Mouse (Mus musculus): ENCODE results near the gene Fnbp1. TPM values are rescaled to one million over a fixed set of nuclear protein-coding genes. Genes with fewer than 3 reads are reported as not detected.

The Fnbp1 gene
- total RNA-seq, 2 experiments from 2014 or later = 7.9 to 13.2 TPM

DNA sequence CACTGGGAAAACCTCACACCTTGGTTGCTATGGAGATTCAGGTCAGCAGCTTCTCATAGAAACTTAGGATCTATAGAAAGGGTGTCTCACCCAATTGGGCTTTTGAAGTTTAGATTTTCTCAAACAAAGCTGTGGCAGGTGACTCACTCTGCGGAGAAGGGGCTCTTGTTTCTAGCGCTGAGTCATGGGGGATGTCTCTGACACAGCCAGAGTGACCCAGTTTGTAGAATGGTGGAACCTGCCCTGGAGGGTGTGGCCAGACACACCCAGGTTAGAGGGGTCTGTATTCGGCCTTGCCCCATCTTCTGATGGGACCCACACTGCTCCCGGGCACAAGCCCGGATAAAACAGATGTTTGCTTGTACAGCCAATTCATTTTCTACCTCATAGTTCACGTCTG lies 98.9 kb downstream of the Fnbp1 start:
- TF ChIP-seq CTCF (IDR thresholded peaks at IDR 0.05) = no peak
- no peak for DNase-seq
- intact Hi-C loops (cut with DNase I) = no loop called here
- Histone ChIP-seq H3K4me3 (no peak overlapping the region), H3K27ac (no peak overlapping the region)

GRCm38 (mm10) chr2:31041386-31041785 lies 100.4 kb downstream of the Fnbp1 start:
- Histone ChIP-seq H3K4me3 (no peak overlapping the region), H3K27ac (no peak overlapping the region)
- TF ChIP-seq CTCF (IDR thresholded peaks at IDR 0.05) = no peak
- intact Hi-C loops (cut with DNase I) = no loop called here
- DNase-seq = no peak

- intact Hi-C loops (cut with DNase I) = no loop called here
- no peak for TF ChIP-seq CTCF (IDR thresholded peaks at IDR 0.05)
- Histone ChIP-seq H3K4me3 (no peak overlapping the region), H3K27ac (no peak overlapping the region)
- no peak for DNase-seq
These were observed 101.3 kb downstream of the Fnbp1 start for GRCm38 (mm10) chr2:31040487-31040886.

DNA sequence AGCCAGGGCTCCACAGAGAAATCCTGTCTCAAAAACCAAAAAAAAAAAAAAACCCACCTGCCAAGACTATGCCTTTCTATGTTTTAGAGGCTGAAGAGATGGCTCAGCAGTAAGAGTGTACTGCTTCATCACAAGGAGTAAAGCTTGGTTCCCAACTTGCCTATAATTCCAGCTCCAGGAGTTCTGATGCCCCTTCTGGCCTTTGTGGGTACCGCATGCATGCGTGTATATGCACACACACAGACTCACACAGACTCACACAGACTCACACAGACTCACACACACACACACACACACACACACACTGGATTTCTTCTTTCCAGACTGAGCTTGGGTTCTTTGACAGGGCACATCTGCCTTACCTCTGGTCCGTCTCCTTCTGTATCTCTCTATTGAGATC lies 101.8 kb downstream of the Fnbp1 start:
- intact Hi-C loops (cut with DNase I) = no loop called here
- DNase-seq = no peak
- Histone ChIP-seq H3K27ac (no peak overlapping the region), H3K4me3 (no peak overlapping the region)
- TF ChIP-seq CTCF (IDR thresholded peaks at IDR 0.05) = no peak

DNA sequence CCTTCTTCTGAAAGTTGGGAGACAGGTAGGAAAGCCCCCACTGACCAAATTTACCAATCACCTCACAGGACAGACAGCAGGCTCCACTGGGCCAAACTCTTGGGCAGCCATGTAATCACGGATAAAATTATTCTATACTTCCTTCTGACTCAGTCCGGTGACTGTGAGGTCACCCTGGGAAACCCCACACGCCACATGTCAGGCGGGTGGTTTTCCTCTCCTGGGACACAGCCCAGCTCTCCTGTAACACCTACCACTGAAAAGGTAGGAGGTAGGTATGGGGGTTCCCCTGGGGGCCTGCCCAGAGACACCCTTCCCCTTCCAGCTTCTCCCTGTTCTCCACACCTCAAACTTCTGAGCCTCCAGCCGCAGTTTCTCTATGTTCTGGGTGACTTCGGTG lies 105.0 kb downstream of the Fnbp1 start:
- no peak overlapping the region for H3K4me3 ChIP-seq
- intact Hi-C loops (cut with DNase I) = no loop called here
- TF ChIP-seq CTCF (IDR thresholded peaks at IDR 0.05) = no peak
- DNase-seq = no peak
- H3K27ac ChIP-seq = no peak overlapping the region

DNA sequence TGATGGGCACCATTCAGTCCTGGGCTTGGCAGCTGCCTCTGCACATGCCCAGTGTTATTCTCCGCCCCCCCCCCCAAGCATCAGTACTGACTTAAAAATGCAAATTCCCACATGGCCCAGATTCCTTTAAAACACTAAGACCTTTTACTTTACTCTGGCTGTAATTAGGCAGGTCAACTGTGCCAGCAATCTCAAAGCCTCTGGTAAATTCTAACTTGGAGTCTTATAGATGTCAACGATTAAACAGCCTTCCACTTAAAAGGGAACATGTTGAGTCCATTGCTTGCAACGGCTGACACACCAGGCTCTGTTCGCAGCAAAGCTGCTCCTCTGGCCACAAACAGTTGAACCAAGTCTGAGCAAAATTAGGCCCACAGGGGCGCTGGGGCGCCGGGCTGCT lies 109.8 kb downstream of the Fnbp1 start:
- no peak for DNase-seq
- no peak overlapping the region for H3K27ac ChIP-seq
- intact Hi-C loops (cut with DNase I) = no loop called here
- H3K4me3 ChIP-seq = no peak overlapping the region
- no peak for TF ChIP-seq CTCF (IDR thresholded peaks at IDR 0.05)

DNA sequence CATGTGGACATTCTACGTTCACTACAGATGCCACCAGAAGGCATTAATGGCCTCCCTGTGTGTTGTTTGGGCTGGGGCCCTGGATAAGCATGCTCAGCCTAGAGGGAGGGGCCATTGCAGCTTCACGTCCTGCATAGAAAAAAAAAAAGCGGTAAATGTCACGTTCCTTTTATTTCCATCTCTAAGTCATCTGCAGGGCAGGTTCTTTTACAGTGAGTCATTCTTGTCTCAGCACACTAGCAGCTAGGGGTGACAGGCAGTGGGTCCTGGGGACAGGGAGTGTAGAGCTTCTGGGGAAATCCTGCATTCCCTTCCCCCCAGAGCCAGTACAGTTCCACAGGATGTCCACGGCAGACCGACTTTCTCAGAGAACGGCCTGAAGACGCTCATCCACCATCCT lies 115.2 kb downstream of the Fnbp1 start:
- no peak for TF ChIP-seq CTCF (IDR thresholded peaks at IDR 0.05)
- no peak for DNase-seq
- no peak overlapping the region for H3K4me3 ChIP-seq
- H3K27ac ChIP-seq = no peak overlapping the region
- intact Hi-C loops (cut with DNase I) = loop anchor here (10.0 kb wide), 1 partner anchor 358 kb away; no protein-coding TSS in a partner anchor

- no peak for TF ChIP-seq CTCF (IDR thresholded peaks at IDR 0.05)
- peak; percentile 21 for DNase-seq
- Histone ChIP-seq H3K27ac (no peak overlapping the region), H3K4me3 (no peak overlapping the region)
- intact Hi-C loops (cut with DNase I) = loop anchor here (2.0 to 10.0 kb wide), 2 partner anchors 265 to 359 kb away; no protein-coding TSS in a partner anchor
These were observed 116.3 kb downstream of the Fnbp1 start for GRCm38 (mm10) chr2:31025458-31025857.

GRCm38 (mm10) chr2:31024618-31025370 lies 117.0 kb downstream of the Fnbp1 start:
- DNase-seq = peak; percentile 58
- intact Hi-C loops (cut with DNase I) = loop anchor here (1.0 to 10.0 kb wide), 3 partner anchors 126 to 360 kb away; no protein-coding TSS in a partner anchor
- Histone ChIP-seq H3K27ac (no peak overlapping the region), H3K4me3 (no peak overlapping the region)
- TF ChIP-seq CTCF (IDR thresholded peaks at IDR 0.05) = peak; percentile 100; the same call in 1 of the 2 replicates

DNA sequence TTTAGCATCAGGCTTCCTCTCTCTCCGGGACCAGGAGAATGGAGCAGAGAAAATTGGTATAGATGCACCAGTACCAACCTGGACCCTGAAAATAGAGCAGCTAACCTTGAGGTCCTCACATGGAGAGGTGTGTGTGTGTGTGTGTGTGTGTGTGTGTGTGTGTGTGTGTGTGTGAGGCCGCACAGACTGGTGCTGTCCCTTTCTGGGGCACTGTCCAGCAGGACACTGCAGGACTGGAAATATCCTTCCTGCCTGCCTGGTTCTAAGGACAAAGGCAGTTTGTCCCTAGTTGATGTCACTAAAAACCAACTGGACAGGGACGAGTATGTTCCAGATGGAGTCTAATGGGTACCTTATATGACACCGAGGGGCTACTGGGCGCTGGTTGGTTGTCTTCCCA lies 117.9 kb downstream of the Fnbp1 start:
- no peak for DNase-seq
- intact Hi-C loops (cut with DNase I) = loop anchor here (1.0 to 10.0 kb wide), 3 partner anchors 126 to 361 kb away; no protein-coding TSS in a partner anchor
- no peak for TF ChIP-seq CTCF (IDR thresholded peaks at IDR 0.05)
- Histone ChIP-seq H3K27ac (no peak overlapping the region), H3K4me3 (no peak overlapping the region)

- intact Hi-C loops (cut with DNase I) = loop anchor here (10.0 kb wide), 1 partner anchor 365 kb away; no protein-coding TSS in a partner anchor
- no peak overlapping the region for H3K27ac ChIP-seq
- H3K4me3 ChIP-seq = no peak overlapping the region
- no peak for TF ChIP-seq CTCF (IDR thresholded peaks at IDR 0.05)
- no peak for DNase-seq
These were observed 121.6 kb downstream of the Fnbp1 start for GRCm38 (mm10) chr2:31020202-31020601.

DNA sequence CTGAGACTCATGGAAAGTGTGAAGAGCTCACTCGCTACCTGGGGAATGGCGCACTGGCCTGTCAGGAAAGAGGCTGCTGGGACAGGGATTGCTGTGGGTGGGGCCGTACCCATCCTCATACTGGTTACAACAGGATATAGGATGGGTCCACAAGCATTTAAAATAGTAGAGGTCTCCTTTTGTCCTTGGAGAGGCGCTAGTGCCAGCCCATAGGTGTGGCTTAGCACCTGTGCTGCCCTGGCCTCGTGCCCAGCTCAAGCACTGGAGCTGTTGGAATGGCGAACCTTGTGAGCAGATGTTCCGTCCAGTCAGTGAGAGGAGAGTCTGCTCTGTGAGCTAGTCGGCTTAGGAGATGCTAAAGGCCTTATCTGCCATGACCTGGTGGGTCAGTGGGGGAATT lies 122.8 kb downstream of the Fnbp1 start:
- no peak for TF ChIP-seq CTCF (IDR thresholded peaks at IDR 0.05)
- no peak overlapping the region for H3K4me3 ChIP-seq
- intact Hi-C loops (cut with DNase I) = no loop called here
- DNase-seq = no peak
- H3K27ac ChIP-seq = no peak overlapping the region

DNA sequence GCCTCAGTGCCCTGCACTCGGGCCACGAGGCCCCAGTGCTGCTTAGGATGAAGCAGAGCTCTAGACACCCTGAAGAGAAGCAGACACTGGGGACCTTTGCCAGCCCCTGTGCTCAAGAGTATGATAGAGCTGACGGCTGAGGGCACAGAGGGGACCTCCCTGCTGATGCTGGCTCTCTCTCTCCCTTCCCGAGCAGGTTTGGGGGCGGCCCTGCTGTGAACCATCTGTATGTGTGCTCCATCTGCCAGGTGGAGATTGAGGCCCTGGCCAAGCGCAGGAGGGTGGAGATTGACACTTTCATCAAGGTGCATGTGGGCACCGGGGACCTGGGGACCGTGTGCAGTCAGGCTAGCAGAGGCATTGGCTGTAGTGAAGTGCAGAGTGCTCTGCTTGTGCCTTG lies 123.3 kb downstream of the Fnbp1 start:
- no peak for TF ChIP-seq CTCF (IDR thresholded peaks at IDR 0.05)
- no peak overlapping the region for H3K4me3 ChIP-seq
- intact Hi-C loops (cut with DNase I) = no loop called here
- no peak for DNase-seq
- H3K27ac ChIP-seq = no peak overlapping the region

All from gastrocnemius, adult 2 months (tissue).